Mouse (Mus musculus): ENCODE data around the gene Tgif1. TPM values are rescaled to one million over a fixed set of nuclear protein-coding genes. Genes with fewer than 3 reads are reported as not detected.
"Not testable (repeated sequence)": the region's sequence is repeated elsewhere in the genome, so short reads cannot be mapped to it uniquely, and the experiment has no call there.

Tgif1 gene
- total RNA-seq, 2 experiments from 2014 or later = 3.8 to 4.4 TPM

- no peak for DNase-seq
Observed at GRCm38 (mm10) chr17:70843252-70843651, 10.1 kb downstream of the Tgif1 start.

- DNase-seq = no peak
Observed at GRCm38 (mm10) chr17:70838533-70838932, 14.8 kb downstream of the Tgif1 start.

- no peak for DNase-seq
Observed at GRCm38 (mm10) chr17:70838031-70838430, 15.3 kb downstream of the Tgif1 start.

- not testable (repeated sequence) for DNase-seq
Observed at GRCm38 (mm10) chr17:70837474-70837873, 15.9 kb downstream of the Tgif1 start.

- no peak for DNase-seq
Observed at GRCm38 (mm10) chr17:70836820-70837219, 16.5 kb downstream of the Tgif1 start.

GRCm38 (mm10) chr17:70835071-70835790 lies 18.1 kb downstream of the Tgif1 start:
- DNase-seq = no peak

GRCm38 (mm10) chr17:70834430-70834965 lies 18.8 kb downstream of the Tgif1 start:
- DNase-seq = no peak

- DNase-seq = peak; percentile 53
Observed at GRCm38 (mm10) chr17:70832544-70832943, 20.8 kb downstream of the Tgif1 start.

- DNase-seq = no peak
Observed at GRCm38 (mm10) chr17:70831591-70831990, 21.8 kb downstream of the Tgif1 start.

- DNase-seq = no peak
Observed at GRCm38 (mm10) chr17:70829943-70830715, 23.2 kb downstream of the Tgif1 start.

GRCm38 (mm10) chr17:70829217-70829616 lies 24.1 kb downstream of the Tgif1 start:
- DNase-seq = no peak

- no peak for DNase-seq
Observed at GRCm38 (mm10) chr17:70828569-70828968, 24.8 kb downstream of the Tgif1 start.

GRCm38 (mm10) chr17:70828180-70828528 lies 25.2 kb downstream of the Tgif1 start:
- DNase-seq = no peak

- not testable (repeated sequence) for DNase-seq
Observed at GRCm38 (mm10) chr17:70827463-70828179, 25.7 kb downstream of the Tgif1 start.

- no peak for DNase-seq
Observed at GRCm38 (mm10) chr17:70826227-70826626, 27.1 kb downstream of the Tgif1 start.

- no peak for DNase-seq
Observed at GRCm38 (mm10) chr17:70823083-70823482, 30.3 kb downstream of the Tgif1 start.

GRCm38 (mm10) chr17:70817862-70818451 lies 35.4 kb downstream of the Tgif1 start:
- DNase-seq = no peak

GRCm38 (mm10) chr17:70815001-70815400 lies 38.3 kb downstream of the Tgif1 start:
- DNase-seq = no peak

- DNase-seq = no peak
Observed at GRCm38 (mm10) chr17:70810795-70811194, 42.6 kb downstream of the Tgif1 start.

- no peak for DNase-seq
Observed at GRCm38 (mm10) chr17:70809776-70810175, 43.6 kb downstream of the Tgif1 start.

- DNase-seq = no peak
Observed at GRCm38 (mm10) chr17:70808837-70809236, 44.5 kb downstream of the Tgif1 start.

- no peak for DNase-seq
Observed at GRCm38 (mm10) chr17:70807885-70808284, 45.5 kb downstream of the Tgif1 start.
